Mouse (Mus musculus) adipocyte (in vitro differentiated cells): ENCODE measurements around the gene Gmppa.

Source experiments
- DNase-seq: peaks from one replicate; pipeline ENCODE4 v3.0.0-alpha.2; 2016; ENCODE audit warnings: low spot score

Gmppa gene

DNA sequence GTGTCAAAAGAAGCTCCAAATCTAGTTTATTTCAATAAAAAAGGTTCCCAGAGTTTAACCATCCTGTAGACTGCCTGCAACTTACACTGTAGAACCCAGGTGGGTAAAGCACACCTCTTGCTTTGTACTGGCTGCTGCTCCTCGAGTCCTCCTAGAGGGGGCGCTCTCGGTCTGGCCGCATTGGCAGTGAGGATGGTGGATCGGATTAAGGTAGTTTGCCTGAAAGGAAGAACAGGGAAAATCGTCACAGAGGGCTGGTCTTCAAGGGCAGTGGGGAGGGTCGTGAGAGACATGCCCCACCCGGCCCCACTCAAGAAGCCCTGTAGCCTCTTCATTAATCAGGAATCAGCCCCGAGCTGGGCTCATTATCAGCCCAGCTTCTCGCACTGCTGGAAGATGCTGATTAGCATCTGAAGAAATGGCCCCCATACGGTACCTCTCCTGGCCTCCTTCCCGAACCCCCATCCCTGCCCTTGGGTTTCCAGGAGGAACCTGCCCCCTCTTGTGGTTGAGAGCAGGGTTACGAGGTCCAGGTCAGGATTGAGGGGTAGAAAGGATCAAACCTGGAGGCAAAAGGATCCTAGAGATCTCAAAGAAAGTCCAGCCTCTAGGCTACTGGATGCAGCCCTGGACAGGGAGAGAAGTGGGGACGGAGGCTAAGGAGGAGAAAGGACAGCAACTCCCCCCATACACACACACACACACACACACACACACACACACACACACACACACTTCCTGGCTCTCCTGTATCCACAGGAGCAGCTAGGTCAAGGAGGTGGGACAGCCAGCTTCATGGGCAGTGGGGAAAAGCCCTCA, 21.2 kb downstream of the Gmppa start:
- DNase-seq = no peak

DNA sequence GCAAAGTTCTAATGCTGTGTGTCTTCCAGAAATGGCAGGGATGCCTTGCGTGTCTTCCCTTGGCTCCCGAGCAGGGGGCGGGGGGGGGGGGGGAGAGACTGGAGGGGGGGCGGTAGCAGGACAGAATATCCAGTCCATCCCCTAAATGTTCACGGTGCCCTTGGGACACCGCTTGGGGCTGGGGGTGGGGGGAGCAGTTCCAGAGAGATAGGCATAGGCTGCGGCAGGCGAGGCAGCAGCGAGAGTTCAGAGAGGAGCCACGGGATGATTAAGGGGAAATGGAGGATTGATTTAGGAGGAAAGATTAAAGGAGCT, 21.9 kb downstream of the Gmppa start:
- no peak for DNase-seq

DNA sequence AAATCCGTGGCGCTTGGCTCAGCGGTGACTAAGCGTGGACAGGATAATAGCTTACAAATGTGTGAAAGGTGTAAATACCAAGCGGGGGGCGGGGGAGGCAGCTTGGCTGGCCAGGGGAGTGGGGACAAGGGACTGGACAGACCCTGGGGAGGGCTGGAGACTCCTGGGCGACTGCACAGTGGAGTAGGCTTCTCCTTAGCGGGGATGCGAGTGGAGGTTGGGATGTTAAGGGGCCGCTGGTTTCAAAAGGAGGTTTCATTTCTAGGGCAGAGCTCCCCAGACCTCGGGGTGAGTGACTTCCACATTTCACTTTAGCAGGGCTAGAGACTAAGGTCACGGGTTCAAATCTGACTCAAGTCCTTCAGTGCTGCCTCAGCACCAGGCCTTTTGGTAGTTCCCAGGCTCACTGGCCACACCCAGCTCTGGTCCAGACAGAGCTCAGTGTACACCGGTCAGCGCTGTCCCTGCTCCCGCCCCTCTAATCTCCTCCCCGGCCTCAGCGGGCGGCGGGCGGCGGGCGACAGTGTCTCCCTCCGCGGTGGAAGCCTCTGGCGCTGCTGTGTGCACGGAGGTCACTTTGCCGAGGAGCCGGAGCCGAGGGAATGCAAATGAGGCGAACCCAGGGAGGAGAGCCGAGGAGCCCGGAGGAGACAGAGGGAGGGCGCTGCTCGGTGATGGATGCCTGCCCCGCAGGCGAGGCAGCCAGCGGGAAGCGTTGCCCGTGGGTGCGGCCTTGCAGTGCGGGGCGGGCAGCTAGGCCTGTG, 22.5 kb downstream of the Gmppa start:
- DNase-seq = no peak

GRCm38 (mm10) chr1:75458789-75459684, 23.3 kb downstream of the Gmppa start:
- no peak for DNase-seq

- no peak for DNase-seq
Observed at GRCm38 (mm10) chr1:75460297-75460696, 24.6 kb downstream of the Gmppa start.

GRCm38 (mm10) chr1:75462636-75463035, 26.9 kb downstream of the Gmppa start:
- DNase-seq = no peak

- no peak for DNase-seq
Observed at GRCm38 (mm10) chr1:75463652-75464204, 28.0 kb downstream of the Gmppa start.

- DNase-seq = peak; percentile 91
Observed at GRCm38 (mm10) chr1:75467215-75467927, 31.6 kb downstream of the Gmppa start.

GRCm38 (mm10) chr1:75469287-75469825, 33.6 kb downstream of the Gmppa start:
- no peak for DNase-seq

GRCm38 (mm10) chr1:75476441-75476840, 40.7 kb downstream of the Gmppa start:
- DNase-seq = no peak

- DNase-seq = peak; percentile 59
Observed at GRCm38 (mm10) chr1:75477264-75477965, 41.7 kb downstream of the Gmppa start.

DNA sequence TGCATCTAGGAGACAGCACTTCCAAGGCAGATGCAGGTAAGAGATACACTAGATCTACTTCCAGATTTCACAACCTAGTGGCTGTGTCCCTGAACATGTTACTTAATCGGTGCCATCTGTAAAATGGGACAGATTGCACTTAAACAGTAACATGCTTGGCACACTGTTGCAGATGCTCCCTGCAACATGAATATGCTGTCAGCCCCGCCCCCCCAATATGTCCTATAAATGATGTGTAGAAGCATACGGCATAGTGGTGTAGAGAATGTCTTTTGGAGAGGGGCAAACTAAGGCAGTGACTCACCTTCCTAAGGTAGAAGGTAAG, 42.2 kb downstream of the Gmppa start:
- peak; percentile 16 for DNase-seq

DNA sequence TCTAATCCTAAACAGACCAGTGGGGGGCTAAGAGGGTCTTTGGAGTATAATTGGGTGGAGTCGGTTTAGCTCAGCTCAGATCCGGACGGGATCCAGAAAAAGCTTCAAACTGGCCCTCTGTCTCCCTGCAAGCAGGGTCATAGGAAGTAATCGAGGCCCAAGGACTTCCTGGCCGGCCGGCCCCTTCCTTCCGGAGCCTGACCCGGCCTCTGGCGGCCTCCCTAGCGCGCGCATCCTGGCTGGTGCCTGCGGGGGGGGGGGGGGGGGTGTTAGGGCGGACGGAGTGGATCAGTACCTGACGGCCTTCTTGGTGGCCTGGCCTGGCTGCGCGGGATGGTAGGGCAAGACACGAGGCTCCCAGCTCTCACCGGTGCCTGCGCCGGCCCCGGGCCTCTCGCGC, 42.8 kb downstream of the Gmppa start:
- peak; percentile 55 for DNase-seq

DNA sequence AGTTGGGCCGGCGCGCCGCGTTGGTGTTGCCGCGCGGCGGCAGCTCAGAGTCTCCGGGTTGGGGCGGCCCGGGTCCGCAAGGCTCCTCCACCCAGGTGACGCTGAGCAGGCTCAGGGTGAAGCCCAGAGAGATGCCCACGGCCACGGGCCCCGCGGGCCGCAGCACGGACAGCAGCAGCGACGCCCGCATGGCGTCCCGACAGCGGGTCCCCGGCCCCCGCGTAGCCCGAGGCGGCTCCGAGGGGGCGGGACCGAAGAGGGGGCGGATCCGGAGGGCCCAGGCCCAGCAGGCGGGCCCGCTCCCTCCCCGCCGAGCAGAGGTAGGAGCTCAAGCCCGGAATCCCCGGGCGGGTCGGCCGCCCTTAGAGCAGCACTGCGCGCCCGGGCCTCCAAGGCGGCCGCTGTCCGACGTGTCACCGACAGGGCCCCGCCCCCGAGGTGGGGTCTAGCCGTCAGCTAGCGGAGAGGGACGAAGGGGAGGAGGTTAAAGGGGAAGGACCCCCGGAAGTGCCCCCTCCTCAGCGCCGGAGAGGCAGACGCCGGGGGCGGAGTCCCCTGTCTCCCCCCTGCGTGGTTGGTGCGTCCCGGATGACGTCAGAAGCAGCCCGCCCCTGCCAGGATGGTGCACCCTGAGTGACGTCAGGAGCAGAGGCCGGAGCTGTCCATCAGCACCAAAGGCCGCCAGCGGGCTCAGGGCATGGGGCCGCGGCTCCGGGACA, 43.3 kb downstream of the Gmppa start, which contains the start of the genes Chpf and Tmem198:
Chpf (minus strand) TSS at position 392 of the 719 bp plus-strand sequence.
Tmem198 (plus strand) TSS at position 617 of the 719 bp plus-strand sequence.
- peak; percentile 98 for DNase-seq

GRCm38 (mm10) chr1:75479635-75479989, 43.9 kb downstream of the Gmppa start:
- no peak for DNase-seq

- DNase-seq = no peak
Observed at GRCm38 (mm10) chr1:75480036-75480435, 44.3 kb downstream of the Gmppa start.

DNA sequence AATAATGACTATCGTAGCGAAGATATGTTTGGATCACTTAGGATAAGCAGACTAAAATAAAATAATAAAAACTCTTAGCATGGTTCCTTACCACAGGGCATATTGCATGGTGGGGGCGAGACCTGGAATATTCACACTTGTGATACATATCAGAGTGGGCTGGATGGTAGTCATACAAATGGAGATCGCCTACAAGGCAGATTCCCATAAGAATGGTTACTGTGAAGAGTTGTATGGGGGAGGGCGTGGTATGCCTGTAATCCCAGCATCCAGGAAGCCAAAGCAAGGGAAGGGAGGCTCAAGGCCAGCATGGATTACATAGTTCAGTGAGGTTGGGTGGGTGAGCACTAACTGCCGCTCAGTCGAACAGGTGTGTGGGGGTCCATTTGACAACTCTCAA, 45.0 kb downstream of the Gmppa start:
- DNase-seq = no peak

DNA sequence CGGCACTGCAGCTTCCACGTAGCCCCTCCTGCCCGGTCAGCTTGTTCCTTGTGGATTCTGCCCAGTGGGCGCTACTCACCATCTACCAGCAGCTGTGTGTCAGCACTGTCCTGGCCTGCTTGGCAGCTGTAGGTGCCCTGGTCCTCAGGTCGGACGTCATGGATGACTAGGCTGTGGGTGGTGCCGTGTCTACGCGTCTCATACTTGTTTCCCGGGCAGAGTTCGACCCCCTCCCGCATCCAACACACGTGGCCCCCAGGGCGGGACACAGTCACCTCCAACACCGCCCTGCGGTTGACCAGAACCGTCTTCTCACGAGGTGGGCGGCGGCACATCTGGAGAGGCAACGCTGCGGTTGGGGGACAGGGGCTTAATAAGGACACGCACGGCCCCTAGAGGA, 50.8 kb downstream of the Gmppa start:
- DNase-seq = no peak

DNA sequence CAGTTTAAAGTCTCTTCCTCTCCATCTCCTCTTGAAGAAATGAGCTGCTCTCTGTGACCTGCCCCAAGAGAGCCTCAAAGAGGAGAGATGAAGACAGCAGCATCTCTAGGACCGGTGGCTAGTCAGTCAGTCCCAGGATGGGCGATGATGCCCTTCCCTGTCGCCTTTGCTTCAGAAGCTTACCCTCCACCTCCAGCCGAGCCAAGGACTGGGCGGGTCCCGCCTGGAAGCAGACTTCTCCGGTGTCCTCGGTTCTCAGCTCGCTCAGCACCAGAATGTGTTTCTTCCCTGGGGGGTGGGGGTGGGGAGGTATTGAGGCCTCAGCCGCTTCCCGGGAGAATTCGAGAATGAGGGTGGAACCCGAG, 51.3 kb downstream of the Gmppa start:
- DNase-seq = no peak
